13 mouse cellular contexts compared by ENCODE assay signal in the genomic region with DNA sequence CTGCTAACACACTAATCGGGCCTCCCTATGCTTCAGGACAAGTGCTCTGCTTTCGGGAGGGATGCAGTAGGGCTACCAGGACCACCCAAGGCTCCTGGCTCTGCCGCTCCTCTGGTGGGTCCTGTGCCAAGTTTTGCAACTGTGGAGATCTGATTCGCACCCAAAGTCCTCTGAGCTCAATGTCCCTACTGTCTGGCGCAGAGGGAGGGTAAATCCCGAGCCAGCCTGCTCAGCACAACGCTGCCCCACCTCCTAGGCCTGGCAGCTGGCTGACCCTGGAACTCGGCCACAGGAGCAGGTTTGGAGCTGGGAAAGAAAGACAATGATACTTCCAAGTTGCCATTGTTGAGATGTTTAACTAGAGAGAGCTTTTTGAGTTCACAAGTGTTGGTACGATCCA. TPM values are rescaled to one million over a fixed set of nuclear protein-coding genes. Genes with fewer than 3 reads are reported as not detected.
DNase-seq lines count a peak whose midpoint lies in the region; ATAC-seq and TF ChIP-seq lines count a peak whose summit lies in the region.
"Had no signal": no experiment of that assay in that cellular context is flagged by ENCODE, and none has a peak within 500 bp of the region (broad histone marks: within the 10 kb centered on the region; RNA-seq: fewer than 3 reads in every experiment).

No protein-coding gene starts in this region.

- H3K27ac ChIP-seq in embryonic facial prominence, embryonic 13.5 days: peak overlapping the region; percentile 44
- no peak overlapping the region; the same call in 1 of the 2 replicates for H3K27ac ChIP-seq in embryonic facial prominence, embryonic 10.5 days (replicated peaks)
- H3K27ac ChIP-seq in thymus, adult 2 months (ENCODE audit: control insufficient read depth, insufficient read depth, low read length): no peak overlapping the region
- H3K27ac ChIP-seq: stomach, embryonic 15.5 days had no signal

- H3K9ac ChIP-seq in embryonic facial prominence, embryonic 13.5 days: no peak overlapping the region
- H3K9ac ChIP-seq: stomach, embryonic 15.5 days had no signal

- WGBS in embryonic facial prominence, embryonic 13.5 days: 80% methylated on average over 9 of the region's 9 CpGs
- 83% methylated on average over 9 of the region's 9 CpGs for WGBS in embryonic facial prominence, embryonic 10.5 days
- 90% methylated on average over 9 of the region's 9 CpGs for whole genome bisulfite sequencing in thymus, adult 2 months

- TF ChIP-seq POLR2A in thymus, adult 2 months (IDR thresholded peaks at IDR 0.05; ENCODE audit: control insufficient read depth, extremely low read depth, insufficient read depth, low read length, poor library complexity): no peak

- no peak overlapping the region for H3K4me2 ChIP-seq in embryonic facial prominence, embryonic 13.5 days
- H3K4me2 ChIP-seq: stomach, embryonic 15.5 days had no signal

- peaks cover 32% of the 10 kb centered on the region for H3K4me1 ChIP-seq in embryonic facial prominence, embryonic 13.5 days
- peaks cover 31% of the 10 kb centered on the region for H3K4me1 ChIP-seq in embryonic facial prominence, embryonic 10.5 days
- no peaks in the 10 kb centered on the region for H3K4me1 ChIP-seq in thymus, adult 2 months (replicated peaks; ENCODE audit: control insufficient read depth, insufficient read depth, low read length)
- H3K4me1 ChIP-seq: stomach, embryonic 15.5 days had no signal

- no peak overlapping the region for H3K4me3 ChIP-seq in embryonic facial prominence, embryonic 13.5 days
- no peak overlapping the region for H3K4me3 ChIP-seq in embryonic facial prominence, embryonic 10.5 days
- no peak overlapping the region for H3K4me3 ChIP-seq in thymus, adult 2 months (ENCODE audit: control insufficient read depth, insufficient read depth, low read length)
- H3K4me3 ChIP-seq: stomach, embryonic 15.5 days had no signal

- H3K9me3 ChIP-seq in embryonic facial prominence, embryonic 13.5 days: no peaks in the 10 kb centered on the region; the same call in 1 of the 2 replicates
- no peaks in the 10 kb centered on the region for H3K9me3 ChIP-seq in embryonic facial prominence, embryonic 10.5 days
- H3K9me3 ChIP-seq: stomach, embryonic 15.5 days had no signal

- DNase-seq in embryonic facial prominence, embryonic 10.5 days (ENCODE audit: low spot score): no peak
- peak; percentile 56 to 64 for DNase-seq in layer of hippocampus, postnatal 10 days (ENCODE audit: low spot score in 2 of 2)
- DNase-seq in layer of hippocampus, adult 9-10 months (ENCODE audit: low spot score): no peak
- peak; percentile 36 for DNase-seq in Muller cell, postnatal 12 days (ENCODE audit: inconsistent ontology term)
- DNase-seq in gastrocnemius, postnatal 25 days: peak; percentile 62
- DNase-seq in kidney, postnatal 36 days: no peak
- no peak for DNase-seq in thymus, adult 2 months
- DNase-seq: adrenal gland, adult 2 months; cerebellum, adult 2 months; kidney, adult 2 months; lung, adult 18-20 months had no signal

- TF ChIP-seq CTCF in thymus, adult 2 months (IDR thresholded peaks at IDR 0.05; ENCODE audit: borderline replicate concordance, control insufficient read depth, extremely low read depth, insufficient read depth, low read length, poor library complexity): no peak

- no peaks in the 10 kb centered on the region for H3K36me3 ChIP-seq in embryonic facial prominence, embryonic 13.5 days
- no peaks in the 10 kb centered on the region for H3K36me3 ChIP-seq in embryonic facial prominence, embryonic 10.5 days (replicated peaks)
- H3K36me3 ChIP-seq in thymus, adult 2 months (ENCODE audit: control insufficient read depth, insufficient read depth, low read length): no peaks in the 10 kb centered on the region
- H3K36me3 ChIP-seq: stomach, embryonic 15.5 days had no signal

- ATAC-seq in embryonic facial prominence, embryonic 13.5 days (ENCODE audit: insufficient number of reproducible peaks, insufficient read depth, low FRiP score, low TSS enrichment, low read depth): no peak

- H3K27me3 ChIP-seq in embryonic facial prominence, embryonic 13.5 days: 0 out of 2 replicates have a peak, but pooled peaks cover 2% of the 10 kb centered on the region
- no peaks in the 10 kb centered on the region for H3K27me3 ChIP-seq in embryonic facial prominence, embryonic 10.5 days (replicated peaks; ENCODE audit: low read depth, poor library complexity, severe bottlenecking)
- no peaks in the 10 kb centered on the region for H3K27me3 ChIP-seq in thymus, adult 2 months (ENCODE audit: control insufficient read depth, insufficient read depth, low read length)
- H3K27me3 ChIP-seq: stomach, embryonic 15.5 days had no signal

RNA-seq across cellular contexts. Expression of a gene that starts 13.1 kb away (rescaled TPM):
- 25.0 and 27.0 TPM in 2 replicates for polyA plus RNA-seq in embryonic facial prominence, embryonic 13.5 days (2015; fragmentation: Nextera tagmentation; extraction: Ambion mirVana)
- 2.2 and 3.5 TPM in 2 replicates for polyA plus RNA-seq in embryonic facial prominence, embryonic 10.5 days (2016; fragmentation: Nextera tagmentation; extraction: Ambion mirVana)
- total RNA-seq in layer of hippocampus, postnatal 10 days (2021): under 1 TPM; 0.29 to 0.53 TPM
- total RNA-seq in gastrocnemius, postnatal 25 days (2021): under 1 TPM; 0.21 to 0.79 TPM
- 0.11 and 0.14 TPM in 2 replicates for polyA plus RNA-seq in thymus, adult 2 months (2012; rRNA removed)
- total RNA-seq: adrenal gland, adult 2 months had no signal
- polyA plus RNA-seq: kidney, adult 2 months had no signal

RNA-seq across cellular contexts. Expression of a gene that starts 44.7 kb away (rescaled TPM):
- polyA plus RNA-seq in embryonic facial prominence, embryonic 13.5 days (2015; fragmentation: Nextera tagmentation; extraction: Ambion mirVana): 2.1 and 2.4 TPM in 2 replicates
- polyA plus RNA-seq in embryonic facial prominence, embryonic 10.5 days (2016; fragmentation: Nextera tagmentation; extraction: Ambion mirVana): 1.4 and 2.0 TPM in 2 replicates
- total RNA-seq in layer of hippocampus, postnatal 10 days (2021): under 1 TPM; 0.59 to 0.94 TPM
- 1 to 10 TPM; 3.7 to 4.9 TPM for total RNA-seq in gastrocnemius, postnatal 25 days (2021)
- polyA plus RNA-seq in thymus, adult 2 months (2012; rRNA removed): 1.8 and 2.5 TPM in 2 replicates

RNA-seq across cellular contexts. Expression of a gene that starts 52.4 kb away (rescaled TPM):
- polyA plus RNA-seq in embryonic facial prominence, embryonic 13.5 days (2015; fragmentation: Nextera tagmentation; extraction: Ambion mirVana): 12.6 and 12.7 TPM in 2 replicates
- 6.7 and 7.6 TPM in 2 replicates for polyA plus RNA-seq in embryonic facial prominence, embryonic 10.5 days (2016; fragmentation: Nextera tagmentation; extraction: Ambion mirVana)
- 10 to 100 TPM; 95.8 to 99.3 TPM for total RNA-seq in layer of hippocampus, postnatal 10 days (2021)
- 10 to 100 TPM; 25.8 TPM for total RNA-seq in gastrocnemius, postnatal 25 days (2021)
- 7.8 and 9.1 TPM in 2 replicates for polyA plus RNA-seq in thymus, adult 2 months (2012; rRNA removed)

Comparison
In these comparisons a context has a peak if more than half of its experiments do, and no peak if none do; other contexts are left out.
1. DNase-seq: peak in layer of hippocampus, postnatal 10 days (2 of 2), Muller cell, postnatal 12 days (single experiment) and gastrocnemius, postnatal 25 days (single experiment); none in embryonic facial prominence, embryonic 10.5 days (single experiment), layer of hippocampus, adult 9-10 months (single experiment), kidney, postnatal 36 days (0 of 2) and thymus, adult 2 months (single experiment).